Mouse (Mus musculus) mesoderm, embryonic 11.5 days (tissue): ENCODE data around the gene Sfswap.
"Not testable (repeated sequence)": the region's sequence is repeated elsewhere in the genome, so short reads cannot be mapped to it uniquely, and the experiment has no call there.

Experiments
- DNase-seq: peaks from one replicate; pipeline ENCODE4 v3.0.0-alpha.2; 2012; ENCODE audit warnings: low read depth, low spot score

Sfswap gene

GRCm38 (mm10) chr5:129500722-129501634 lies at the start of gene Sfswap:
Gene Sfswap, plus strand, starts transcription at chr5:129501221.
- DNase-seq: peak; percentile 88

GRCm38 (mm10) chr5:129452561-129452960 lies 48.5 kb upstream of the Sfswap start:
- no peak for DNase-seq

- peak; percentile 88 for DNase-seq
Observed at GRCm38 (mm10) chr5:129454802-129455528, 46.1 kb upstream of the Sfswap start.

- no peak for DNase-seq
Observed at GRCm38 (mm10) chr5:129455529-129455896, 45.5 kb upstream of the Sfswap start.

- DNase-seq: no peak
Observed at GRCm38 (mm10) chr5:129456579-129457140, 44.4 kb upstream of the Sfswap start.

GRCm38 (mm10) chr5:129458109-129458508 lies 42.9 kb upstream of the Sfswap start:
- no peak for DNase-seq

- DNase-seq: peak; percentile 34
Observed at GRCm38 (mm10) chr5:129458541-129458940, 42.5 kb upstream of the Sfswap start.

GRCm38 (mm10) chr5:129460798-129461476 lies 40.1 kb upstream of the Sfswap start:
- no peak for DNase-seq

GRCm38 (mm10) chr5:129463648-129464047 lies 37.4 kb upstream of the Sfswap start:
- not testable (repeated sequence) for DNase-seq

- no peak for DNase-seq
Observed at GRCm38 (mm10) chr5:129465788-129466187, 35.2 kb upstream of the Sfswap start.

GRCm38 (mm10) chr5:129475532-129476045 lies 25.4 kb upstream of the Sfswap start:
- no peak for DNase-seq

GRCm38 (mm10) chr5:129489879-129490278 lies 11.1 kb upstream of the Sfswap start:
- peak; percentile 75 for DNase-seq

- DNase-seq: no peak
Observed at GRCm38 (mm10) chr5:129501671-129502070, 650 bp downstream of the Sfswap start.

GRCm38 (mm10) chr5:129506886-129507285 lies 5.9 kb downstream of the Sfswap start:
- no peak for DNase-seq

GRCm38 (mm10) chr5:129518180-129518579 lies 17.2 kb downstream of the Sfswap start:
- no peak for DNase-seq

GRCm38 (mm10) chr5:129518786-129519185 lies 17.8 kb downstream of the Sfswap start:
- DNase-seq: no peak

- no peak for DNase-seq
Observed at GRCm38 (mm10) chr5:129519591-129519990, 18.6 kb downstream of the Sfswap start.

GRCm38 (mm10) chr5:129521501-129521900 lies 20.5 kb downstream of the Sfswap start:
- no peak for DNase-seq

GRCm38 (mm10) chr5:129521913-129522312 lies 20.9 kb downstream of the Sfswap start:
- no peak for DNase-seq

GRCm38 (mm10) chr5:129523166-129523565 lies 22.1 kb downstream of the Sfswap start:
- DNase-seq: no peak

- DNase-seq: no peak
Observed at GRCm38 (mm10) chr5:129524751-129525150, 23.7 kb downstream of the Sfswap start.
